Mouse (Mus musculus) forebrain, embryonic 16.5 days (tissue): Measurements from ENCODE around the gene Ccdc88c. TPM values are rescaled to one million over a fixed set of nuclear protein-coding genes. Genes with fewer than 3 reads are reported as not detected.
A peak's percentile ranks its signal among the peaks of the same experiment; 100 is the strongest.

Source experiments
- ATAC-seq: fragments of 200-750 bp; cut with Nextera tagmentation; 2 replicates; pipeline ENCODE4 v1.8.0; 2017; ENCODE audit warnings: mild to moderate bottlenecking, moderate library complexity
- H3K27ac ChIP-seq: fragments of 300-500 bp; sonication (generic); 2 replicates; pipeline ENCODE4 v1.5.1; 2014; ENCODE audit warnings: low read length, control low read depth
- H3K27me3 ChIP-seq: fragments of 300-500 bp; sonication (generic); replicated peaks from 2 replicates; pipeline ENCODE4 v1.6.1; 2014; ENCODE audit warnings: low read length; ENCODE audit not compliant: control insufficient read depth, insufficient read depth
- H3K36me3 ChIP-seq: fragments of 300-500 bp; sonication (generic); 2 replicates; pipeline ENCODE4 v1.6.1; 2014; ENCODE audit not compliant: control insufficient read depth, insufficient read depth
- H3K4me1 ChIP-seq: fragments of 300-500 bp; sonication (generic); replicated peaks from 2 replicates; pipeline ENCODE4 v1.6.1; 2014; ENCODE audit warnings: low read length; ENCODE audit not compliant: control insufficient read depth, insufficient read depth
- H3K4me2 ChIP-seq: fragments of 300-500 bp; sonication (generic); 2 replicates; pipeline ENCODE4 v1.6.1; 2014; ENCODE audit warnings: mild to moderate bottlenecking, low read length, control low read depth
- H3K4me3 ChIP-seq: fragments of 300-500 bp; sonication (generic); replicated peaks from 2 replicates; pipeline ENCODE4 v1.5.1; 2014; ENCODE audit warnings: mild to moderate bottlenecking, low read length, control low read depth
- H3K9ac ChIP-seq: fragments of 300-500 bp; sonication (generic); replicated peaks from 2 replicates; pipeline ENCODE4 v1.6.1; 2014; ENCODE audit warnings: low read depth, low read length, control low read depth
- H3K9me3 ChIP-seq: fragments of 300-500 bp; sonication (generic); 2 replicates; pipeline ENCODE4 v1.6.1; 2016; ENCODE audit warnings: low read length; ENCODE audit not compliant: control insufficient read depth
- WGBS: fragments of 180-500 bp; shearing (Covaris S2); extraction: QIAGEN DNeasy Blood & Tissue Kit; methylation state at CpG from one replicate; pipeline ENCODE4 v1.1.7; 2014; 5-methylcytosine and 5-hydroxymethylcytosine counted together
- polyA plus RNA-seq: library from polyadenylated mRNA; unstranded; fragments of >200 nt; fragmentation: Nextera tagmentation; extraction: Ambion mirVana; gene quantifications from 2 replicates; pipeline ENCODE4 v1.2.1, GENCODE M21; 2015

The Ccdc88c gene
- polyA plus RNA-seq, 1 experiment from 2014 or later = 20.7 TPM

DNA sequence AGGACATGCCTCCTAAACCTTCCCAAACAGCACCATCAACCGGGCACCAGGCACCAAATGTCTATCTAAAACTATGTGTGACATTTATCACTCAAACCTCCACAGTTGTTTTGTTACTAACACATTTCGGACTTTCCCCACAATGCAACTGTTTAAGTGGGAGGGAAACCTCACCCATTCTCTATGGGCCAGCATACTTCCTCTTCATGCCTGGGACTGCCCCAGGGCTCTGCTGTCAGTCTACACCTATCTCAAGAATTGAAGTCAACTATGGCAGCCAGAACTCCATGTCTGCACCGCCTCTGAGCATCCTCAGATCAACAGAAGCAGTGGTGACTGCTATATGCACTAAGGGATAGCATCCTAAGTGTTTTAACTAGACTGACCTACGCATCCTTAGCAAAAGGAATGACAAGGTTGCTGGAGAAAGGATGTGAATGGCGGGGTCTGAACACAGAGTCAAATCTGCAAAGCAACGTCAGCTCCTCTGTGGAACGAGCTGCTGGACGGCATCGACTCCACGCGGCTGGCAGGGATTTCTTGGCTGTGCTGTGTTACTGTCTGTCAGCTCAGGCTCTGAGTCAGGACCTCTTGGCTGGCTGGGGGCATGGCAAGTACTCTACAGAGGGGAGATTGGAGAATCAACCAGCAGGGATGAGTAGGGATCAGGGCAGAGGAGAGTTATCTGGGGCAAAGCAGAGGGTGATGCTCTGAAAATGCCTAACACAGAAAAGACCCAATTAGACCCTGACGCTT is 23.0 kb downstream of the Ccdc88c start:
- Histone ChIP-seq H3K9me3 (no peaks in the 10 kb centered on the region), H3K4me3 (no peak overlapping the region), H3K4me2 (no peak overlapping the region), H3K4me1 (peaks cover 33% of the 10 kb centered on the region), H3K27me3 (no peaks in the 10 kb centered on the region), H3K9ac (no peak overlapping the region), H3K27ac (peak overlapping the region; percentile 51; the same call in 1 of the 2 replicates), H3K36me3 (no peaks in the 10 kb centered on the region)
- WGBS = 62% methylated on average over 12 of the region's 12 CpGs
- peak; percentile 11; the same call in 1 of the 2 replicates for ATAC-seq

DNA sequence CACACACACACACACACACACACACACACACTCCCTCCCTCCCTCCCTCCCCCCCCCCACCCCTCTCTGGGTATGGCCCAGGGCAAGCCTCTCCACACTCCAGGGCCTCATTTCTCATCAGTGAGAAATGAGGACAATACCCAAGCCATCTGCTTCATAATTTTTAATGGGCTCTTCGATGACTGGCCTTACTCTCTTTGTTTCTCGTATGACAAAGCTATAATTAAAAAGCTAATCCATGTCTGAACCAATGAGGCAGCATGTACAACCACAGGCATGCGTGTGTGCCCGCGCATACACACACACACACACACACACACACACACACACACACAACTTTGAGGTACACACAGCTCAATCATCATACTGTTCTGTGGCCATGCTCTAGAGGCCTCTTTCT is 23.9 kb downstream of the Ccdc88c start:
- H3K4me3 ChIP-seq = no peak overlapping the region
- peak; percentile 34 for ATAC-seq
- H3K27ac ChIP-seq = peak overlapping the region; percentile 51
- no peaks in the 10 kb centered on the region for H3K36me3 ChIP-seq
- peaks cover 33% of the 10 kb centered on the region for H3K4me1 ChIP-seq
- no peak overlapping the region for H3K9ac ChIP-seq
- 59% methylated on average over 5 of the region's 5 CpGs for WGBS
- H3K4me2 ChIP-seq = no peak overlapping the region
- H3K27me3 ChIP-seq = no peaks in the 10 kb centered on the region
- no peaks in the 10 kb centered on the region for H3K9me3 ChIP-seq

DNA sequence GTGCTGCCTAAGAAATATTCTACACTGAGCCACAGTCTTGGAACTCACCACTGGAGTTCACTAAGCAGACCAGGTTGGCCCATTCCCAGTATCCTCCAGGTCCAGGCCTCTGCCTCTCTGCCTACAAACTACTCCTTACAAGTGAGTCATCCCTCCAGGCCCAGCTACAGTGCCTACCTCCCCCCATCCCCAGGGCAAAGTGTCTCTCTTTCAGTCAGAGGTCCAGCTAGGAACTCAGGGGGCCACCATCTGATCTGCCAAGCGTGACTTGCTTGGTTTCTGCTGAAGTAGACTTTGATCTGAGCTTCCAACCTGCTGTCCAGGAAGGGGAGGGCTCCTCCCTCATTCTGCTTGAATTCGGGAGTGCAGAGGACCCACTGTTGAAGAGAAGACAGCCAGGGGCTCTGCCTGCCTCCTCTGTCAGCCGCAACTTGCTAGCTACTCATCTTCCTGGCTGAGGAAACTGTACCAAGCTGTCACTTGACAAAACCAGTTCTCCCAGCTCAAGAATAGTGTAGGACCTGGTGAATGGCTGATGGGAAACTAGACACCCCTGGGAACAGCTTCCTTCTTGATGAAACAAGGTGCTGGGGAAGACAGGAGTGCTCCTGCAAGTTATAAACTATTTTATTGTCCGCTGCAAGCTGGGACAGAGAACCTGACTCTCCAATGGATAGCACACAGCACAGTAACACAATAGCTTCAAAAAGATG is 25.9 kb downstream of the Ccdc88c start:
- no peak overlapping the region for H3K9ac ChIP-seq
- H3K9me3 ChIP-seq = no peaks in the 10 kb centered on the region
- no peak overlapping the region for H3K27ac ChIP-seq
- H3K4me3 ChIP-seq = no peak overlapping the region
- WGBS = 40% methylated on average over 4 of the region's 4 CpGs
- H3K4me2 ChIP-seq = no peak overlapping the region
- no peaks in the 10 kb centered on the region for H3K27me3 ChIP-seq
- peaks cover 41% of the 10 kb centered on the region for H3K4me1 ChIP-seq
- no peak for ATAC-seq
- no peaks in the 10 kb centered on the region for H3K36me3 ChIP-seq

GRCm38 (mm10) chr12:100999061-100999954 is 29.5 kb downstream of the Ccdc88c start:
- H3K36me3 ChIP-seq = no peaks in the 10 kb centered on the region
- H3K27ac ChIP-seq = no peak overlapping the region
- no peak overlapping the region for H3K4me2 ChIP-seq
- no peak for ATAC-seq
- WGBS = 45% methylated on average over 7 of the region's 7 CpGs
- H3K9me3 ChIP-seq = no peaks in the 10 kb centered on the region
- H3K9ac ChIP-seq = no peak overlapping the region
- no peaks in the 10 kb centered on the region for H3K27me3 ChIP-seq
- H3K4me3 ChIP-seq = no peak overlapping the region
- peaks cover 31% of the 10 kb centered on the region for H3K4me1 ChIP-seq

- H3K4me2 ChIP-seq = no peak overlapping the region
- no peak overlapping the region for H3K4me3 ChIP-seq
- no peak overlapping the region for H3K9ac ChIP-seq
- no peaks in the 10 kb centered on the region for H3K36me3 ChIP-seq
- peaks cover 31% of the 10 kb centered on the region for H3K4me1 ChIP-seq
- H3K27me3 ChIP-seq = no peaks in the 10 kb centered on the region
- ATAC-seq = no peak
- no peak overlapping the region for H3K27ac ChIP-seq
- WGBS = 53% methylated on average over 8 of the region's 8 CpGs
- no peaks in the 10 kb centered on the region for H3K9me3 ChIP-seq
These were observed 30.3 kb downstream of the Ccdc88c start for GRCm38 (mm10) chr12:100998564-100998962.

- Histone ChIP-seq H3K36me3 (no peaks in the 10 kb centered on the region), H3K4me3 (no peak overlapping the region), H3K27me3 (no peaks in the 10 kb centered on the region), H3K9me3 (no peaks in the 10 kb centered on the region), H3K9ac (no peak overlapping the region), H3K4me1 (peaks cover 31% of the 10 kb centered on the region), H3K4me2 (no peak overlapping the region), H3K27ac (no peak overlapping the region)
- WGBS = 16% methylated on average over 10 of the region's 10 CpGs
- no peak for ATAC-seq
These were observed 30.9 kb downstream of the Ccdc88c start for GRCm38 (mm10) chr12:100997830-100998563.

- Histone ChIP-seq H3K27ac (no peak overlapping the region), H3K27me3 (no peaks in the 10 kb centered on the region), H3K9ac (no peak overlapping the region), H3K36me3 (no peaks in the 10 kb centered on the region), H3K4me1 (peaks cover 28% of the 10 kb centered on the region), H3K9me3 (no peaks in the 10 kb centered on the region), H3K4me3 (no peak overlapping the region), H3K4me2 (no peak overlapping the region)
- no peak for ATAC-seq
- 21% methylated on average over 5 of the region's 5 CpGs for WGBS
These were observed 32.4 kb downstream of the Ccdc88c start for GRCm38 (mm10) chr12:100996378-100996898.

- no peaks in the 10 kb centered on the region for H3K36me3 ChIP-seq
- H3K4me2 ChIP-seq = no peak overlapping the region
- no peaks in the 10 kb centered on the region for H3K9me3 ChIP-seq
- H3K9ac ChIP-seq = no peak overlapping the region
- H3K27me3 ChIP-seq = no peaks in the 10 kb centered on the region
- WGBS = 43% methylated on average over 16 of the region's 16 CpGs
- H3K4me1 ChIP-seq = peaks cover 29% of the 10 kb centered on the region
- H3K4me3 ChIP-seq = no peak overlapping the region
- H3K27ac ChIP-seq = no peak overlapping the region
- ATAC-seq = no peak
These were observed 33.1 kb downstream of the Ccdc88c start for GRCm38 (mm10) chr12:100995607-100996377.
